Mouse (Mus musculus) adrenal gland, postnatal 36 days (tissue): Measurements from ENCODE around the gene Stxbp4. TPM values are rescaled to one million over a fixed set of nuclear protein-coding genes. Genes with fewer than 3 reads are reported as not detected.

ENCODE experiments used
- DNase-seq, 2 experiments: peaks; one replicate each; pipeline ENCODE4 v3.0.0; 2021; ENCODE audit warnings: mixed read lengths in 1 of 2
- long read RNA-seq, 2 experiments: library from polyadenylated mRNA; stranded (forward); transcript quantifications; one replicate each; pipeline ENCODE4 v2.0.0; 2021; ENCODE audit warnings: borderline sequencing depth in 2 of 2
- total RNA-seq, 2 experiments: library from RNA; stranded (reverse); gene quantifications; 2 replicates each; pipeline ENCODE4 v1.2.3; 2021

Gene Stxbp4
- total RNA-seq, result 10 to 100 TPM in 1 of 2 experiments, 1 to 10 TPM in 1; 9.1 to 11.4 TPM
- long read RNA-seq, experiment 1, full-length matches to known transcripts, result 1 of 3 reads
- long read RNA-seq, experiment 1, partial matches to known transcripts, result 1 of 3 reads
- long read RNA-seq, experiment 1, other reads (novel, unspliced or antisense), result 1 of 3 reads
- long read RNA-seq, experiment 2, partial matches to known transcripts, result 0 of 1 reads
- long read RNA-seq, experiment 2, other reads (novel, unspliced or antisense), result 1 of 1 reads

DNA sequence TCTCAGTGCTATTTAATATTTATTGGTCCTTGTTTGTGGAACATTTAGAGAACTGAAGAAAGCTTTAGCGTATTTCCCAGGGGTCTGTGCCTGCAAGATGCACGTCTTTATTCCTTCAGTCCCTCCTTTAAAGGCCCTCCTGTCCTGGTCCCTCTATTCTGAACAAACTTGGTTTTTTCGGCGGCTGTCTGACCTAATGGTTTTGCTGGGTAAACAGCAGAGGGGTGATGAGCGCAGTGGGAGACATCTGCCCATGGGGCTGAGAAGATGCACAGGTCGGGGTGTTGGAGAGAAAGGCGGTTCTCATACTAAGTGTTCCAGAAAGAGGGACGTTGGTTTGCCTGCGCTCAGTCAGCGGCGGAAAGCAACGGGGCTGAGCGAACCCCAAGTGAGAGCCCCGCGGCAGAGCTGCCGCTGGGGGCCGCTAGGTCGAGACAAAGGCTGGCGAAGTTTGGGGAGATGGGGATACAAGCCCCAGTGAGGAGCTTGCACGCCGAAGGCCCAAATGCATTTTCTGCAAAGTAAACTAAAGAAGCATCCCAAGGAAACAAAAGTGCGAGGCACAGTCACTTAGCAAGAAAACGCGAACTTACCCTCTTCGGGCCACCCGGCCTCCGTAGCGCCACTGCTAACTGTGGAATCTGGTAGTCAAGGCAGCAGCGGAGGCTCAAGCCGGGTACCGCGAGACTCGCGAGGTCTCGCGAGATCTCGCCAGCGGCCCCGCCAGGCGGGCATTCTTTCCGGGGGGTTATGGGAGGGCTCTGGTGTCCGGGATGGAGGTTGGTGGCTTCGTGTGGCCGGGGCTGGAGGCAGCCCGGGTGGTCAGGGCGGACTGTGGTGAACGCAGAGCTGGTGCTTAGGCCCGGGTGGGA, at the start of gene Stxbp4, which contains the start of gene Cox11:
Gene Stxbp4 (minus strand): TSS at position 645 of the 872 bp plus-strand sequence.
Gene Cox11 (plus strand): TSS at position 734 of the 872 bp plus-strand sequence.
- DNase-seq, result peak; percentile 94 to 96

DNA sequence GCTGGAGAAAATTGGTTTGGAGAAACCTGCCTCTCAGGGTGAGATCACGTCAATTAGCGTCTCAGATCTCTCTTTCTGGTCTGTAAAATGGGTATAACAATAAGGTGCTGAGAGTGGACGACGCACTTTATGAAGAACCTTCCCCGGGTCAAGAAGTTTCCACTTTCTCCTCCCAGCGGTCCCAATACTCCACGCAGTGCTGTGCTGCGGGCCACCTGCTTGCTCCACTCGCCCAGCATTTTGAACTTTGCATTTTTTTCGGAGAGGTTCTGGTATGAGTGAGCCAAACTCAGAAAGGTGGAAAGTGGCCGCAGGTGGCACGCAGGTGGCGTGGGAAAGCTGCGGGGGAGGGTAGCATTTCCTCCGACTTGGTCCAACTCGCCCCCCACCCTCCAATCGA, 49.2 kb upstream of the Stxbp4 start:
- peak in 1 of 2 experiments; percentile 21 for DNase-seq

DNA sequence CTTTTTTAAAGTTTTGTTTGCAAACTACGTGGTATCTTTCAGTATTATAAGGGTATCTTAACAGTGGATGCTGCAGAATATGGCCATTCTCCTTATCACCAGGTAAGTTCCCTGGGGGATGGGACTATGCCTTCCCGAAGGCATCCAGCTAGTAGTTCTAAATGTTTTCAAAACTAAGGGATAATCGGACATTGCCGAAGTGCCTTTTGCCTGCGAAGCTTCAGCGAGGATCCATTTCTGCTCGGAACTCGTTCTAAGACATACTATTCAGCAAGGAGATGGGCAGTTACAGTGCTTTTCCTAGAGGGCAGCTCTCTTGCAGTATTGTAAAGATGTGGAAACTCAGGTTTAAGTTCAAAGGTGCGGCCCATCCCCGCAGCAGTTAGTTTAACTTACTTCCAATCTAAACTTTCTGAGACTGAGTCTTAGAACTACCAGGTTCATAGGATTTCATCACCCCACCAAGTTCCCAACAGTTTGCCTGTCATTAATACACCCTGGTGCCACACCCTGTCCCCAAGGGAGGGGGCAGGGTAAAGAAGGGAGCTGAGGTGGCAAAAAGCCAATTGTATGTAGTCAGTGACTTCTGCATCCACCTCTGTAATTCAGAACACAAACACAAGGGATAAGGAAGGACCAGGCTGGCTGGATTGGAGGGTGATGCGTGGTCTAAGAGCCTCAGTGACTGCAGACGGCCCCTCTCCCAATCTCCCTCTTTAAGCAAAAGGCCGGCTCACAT, 48.6 kb upstream of the Stxbp4 start:
- DNase-seq, result no peak

DNA sequence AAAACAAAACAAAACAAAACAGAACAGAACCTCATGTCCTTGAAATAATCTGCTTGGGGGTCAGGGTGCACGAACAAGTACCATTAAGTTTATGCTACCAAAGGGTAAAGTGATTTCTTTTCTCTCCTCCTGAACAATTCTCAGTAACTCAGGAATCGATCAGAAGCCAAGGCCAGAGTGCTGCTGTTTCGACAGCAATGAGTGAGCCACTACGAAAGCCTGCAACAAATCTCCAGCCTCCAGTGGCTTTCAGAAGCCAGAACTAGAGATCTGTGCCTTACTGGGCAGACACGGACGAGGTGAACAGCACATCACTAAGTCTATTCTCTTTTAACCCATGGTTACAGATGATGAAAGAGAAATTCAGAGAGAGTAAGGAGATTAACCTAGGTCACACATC, 47.3 kb upstream of the Stxbp4 start:
- peak in 1 of 2 experiments; percentile 40 for DNase-seq

DNA sequence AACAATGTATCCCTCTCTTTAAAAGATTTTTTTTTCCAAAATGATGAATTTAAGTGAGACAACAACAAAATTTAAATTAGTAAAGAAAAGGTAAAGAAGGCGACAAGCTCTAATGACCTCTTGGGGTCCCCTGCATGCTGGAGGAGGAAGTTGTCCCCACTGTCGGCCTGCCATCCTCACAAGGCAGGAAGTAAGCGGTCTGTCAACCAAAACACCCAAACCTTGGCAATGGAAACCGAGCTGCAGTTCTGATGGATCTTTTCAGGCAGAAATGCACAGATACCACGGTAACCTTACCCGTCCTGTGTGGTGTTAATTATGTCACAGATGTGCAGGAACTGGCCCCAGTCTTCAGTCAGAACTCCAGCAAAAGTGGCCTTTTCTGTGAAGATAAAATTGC, 46.9 kb upstream of the Stxbp4 start:
- DNase-seq, result no peak

DNA sequence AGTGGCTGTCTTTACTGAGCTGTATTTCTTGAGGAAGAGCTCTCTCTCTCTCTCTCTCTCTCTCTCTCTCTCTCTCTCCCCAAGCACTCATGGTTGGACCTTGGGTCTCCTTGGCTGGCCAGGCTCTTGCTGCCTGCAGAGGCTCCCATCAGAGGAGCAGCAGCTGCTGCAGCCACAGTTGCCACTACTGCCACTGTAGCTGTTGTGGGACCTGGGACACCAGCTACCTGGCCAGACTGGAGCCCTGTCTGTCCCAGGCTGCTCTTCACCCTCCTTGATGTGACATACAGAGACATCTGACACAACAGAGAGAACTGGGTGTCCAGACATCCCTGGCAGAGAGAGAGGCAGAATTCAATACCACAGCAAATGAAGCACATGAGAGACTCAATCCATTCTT, 43.3 kb upstream of the Stxbp4 start:
- DNase-seq, result no peak

DNA sequence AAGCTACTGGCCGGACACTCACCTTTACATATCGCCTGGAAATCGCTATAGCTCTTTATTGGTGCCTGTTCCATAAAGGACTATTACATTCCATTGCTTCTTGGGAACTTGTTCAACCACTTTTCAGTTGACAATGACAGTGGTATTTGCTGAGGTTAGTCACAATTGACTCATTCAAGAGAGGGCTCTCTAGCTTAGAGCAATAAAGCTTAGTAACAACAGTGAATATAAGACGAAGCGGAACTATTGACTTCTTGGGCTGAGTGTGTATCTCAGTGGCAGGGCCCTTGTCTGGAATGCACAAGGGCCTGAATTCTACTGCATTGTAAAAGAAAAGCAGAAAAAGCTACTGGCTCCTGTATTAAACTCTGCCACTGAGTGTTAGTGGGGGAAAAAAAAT, 40.7 kb upstream of the Stxbp4 start:
- DNase-seq, result no peak

DNA sequence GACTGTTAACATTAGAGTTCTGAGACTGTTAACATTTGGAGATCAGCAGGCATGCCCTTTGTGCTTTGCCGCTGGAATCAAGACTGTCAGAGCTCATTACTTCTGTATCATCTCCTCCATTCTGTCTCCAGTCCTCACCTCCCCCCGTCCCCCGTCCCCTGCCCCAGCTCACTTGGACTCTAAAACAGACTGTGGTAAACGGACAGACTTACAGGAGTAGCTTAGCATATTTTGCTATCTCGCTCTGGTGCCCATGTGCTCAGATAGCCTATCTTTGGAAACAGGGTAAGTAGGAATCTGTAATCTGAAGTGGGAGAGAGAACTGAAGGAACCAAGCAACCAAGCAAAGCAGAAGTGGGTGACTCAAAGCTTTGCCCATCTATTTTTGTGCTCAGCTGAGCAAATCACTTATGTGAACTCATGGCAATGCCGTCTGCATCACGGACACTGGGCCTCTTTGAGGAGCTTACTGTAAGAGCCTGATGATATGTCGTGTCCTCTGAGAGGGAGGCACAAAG, 39.9 kb upstream of the Stxbp4 start:
- DNase-seq, result no peak

DNA sequence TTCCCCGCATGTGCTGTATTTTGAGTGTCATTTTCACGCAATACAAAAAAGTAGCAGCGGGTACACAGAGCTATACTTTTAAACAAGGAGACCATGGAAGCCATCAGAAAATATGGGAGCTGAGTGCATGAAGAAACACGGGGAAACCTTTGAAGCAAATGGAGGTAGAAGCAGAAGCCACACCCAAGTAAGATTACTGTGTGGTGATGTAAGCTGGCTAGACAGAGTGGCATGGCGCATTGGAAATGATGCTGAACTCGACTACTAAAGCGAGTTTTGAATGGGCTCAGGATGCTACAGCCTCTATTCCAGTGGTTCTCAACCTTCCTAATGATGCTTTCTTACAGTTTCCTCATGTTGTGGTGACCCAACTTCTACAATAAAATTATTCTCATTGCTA, 39.1 kb upstream of the Stxbp4 start:
- no peak for DNase-seq

DNA sequence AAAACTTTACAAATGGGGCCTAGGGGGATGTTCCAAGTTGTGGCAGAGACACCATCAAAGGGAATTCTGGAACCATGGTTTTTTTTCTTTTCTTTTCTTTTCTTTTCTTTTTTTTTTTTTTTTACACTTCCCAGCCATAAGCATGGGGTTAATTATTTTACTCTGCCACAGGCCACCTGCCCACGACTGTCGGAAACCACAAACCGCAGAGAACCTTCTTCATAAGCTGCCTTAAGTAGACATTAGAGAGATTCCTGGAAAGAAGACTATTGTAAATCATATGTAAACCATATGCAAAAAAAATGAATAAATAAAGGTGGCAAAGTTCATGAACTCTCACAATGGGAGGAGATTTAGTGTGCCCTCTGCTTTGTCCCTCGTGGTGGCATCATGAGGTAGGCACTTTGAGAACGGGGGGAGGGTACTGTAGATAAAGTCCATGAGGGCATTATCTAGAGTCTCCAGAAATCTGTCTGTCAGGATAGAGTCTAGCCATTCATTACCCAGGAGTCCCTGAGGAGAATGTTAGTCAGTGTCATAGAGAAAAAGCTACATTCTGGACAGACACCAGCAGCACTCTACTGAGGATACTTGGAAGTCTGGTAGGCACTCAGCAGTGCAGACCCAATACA, 37.7 kb upstream of the Stxbp4 start:
- DNase-seq, result no peak

DNA sequence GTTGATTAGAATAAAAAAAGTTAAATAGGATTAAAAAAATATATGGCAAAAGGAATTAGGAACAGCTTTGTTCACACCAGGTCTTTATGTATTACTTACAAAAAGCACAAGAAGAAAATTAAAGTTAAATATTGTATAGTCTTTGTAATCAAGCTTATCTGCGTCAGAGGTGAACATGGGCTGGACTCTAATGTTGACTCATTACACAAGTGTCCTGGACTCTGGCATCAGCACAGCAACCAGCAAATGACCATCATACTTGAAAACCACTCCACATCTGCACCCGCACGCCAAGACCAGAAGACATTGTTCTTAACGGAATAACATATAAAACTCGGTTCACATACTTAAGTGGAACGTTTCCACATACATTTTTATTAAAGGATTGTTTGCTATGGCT, 29.4 kb upstream of the Stxbp4 start:
- DNase-seq, result peak in 1 of 2 experiments; percentile 17

DNA sequence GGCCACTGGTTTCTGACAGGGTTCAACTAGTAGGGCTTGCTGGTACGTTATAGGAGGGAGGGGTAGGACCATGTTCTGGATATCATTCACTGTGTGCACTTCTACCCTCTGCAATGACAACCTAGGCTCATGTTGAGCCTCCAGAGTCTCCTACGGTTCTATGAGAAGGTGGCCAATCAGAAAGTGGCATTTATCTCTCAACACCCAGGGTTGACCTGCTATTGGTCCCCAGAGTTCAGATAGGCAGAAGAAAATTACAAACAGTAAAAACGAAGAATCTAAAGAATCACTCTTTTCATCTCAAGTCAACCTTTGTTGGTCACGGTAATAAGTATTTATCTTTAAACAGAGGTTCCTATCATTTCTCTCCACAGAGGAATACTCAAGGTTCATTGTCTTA, 29.0 kb upstream of the Stxbp4 start:
- no peak for DNase-seq

DNA sequence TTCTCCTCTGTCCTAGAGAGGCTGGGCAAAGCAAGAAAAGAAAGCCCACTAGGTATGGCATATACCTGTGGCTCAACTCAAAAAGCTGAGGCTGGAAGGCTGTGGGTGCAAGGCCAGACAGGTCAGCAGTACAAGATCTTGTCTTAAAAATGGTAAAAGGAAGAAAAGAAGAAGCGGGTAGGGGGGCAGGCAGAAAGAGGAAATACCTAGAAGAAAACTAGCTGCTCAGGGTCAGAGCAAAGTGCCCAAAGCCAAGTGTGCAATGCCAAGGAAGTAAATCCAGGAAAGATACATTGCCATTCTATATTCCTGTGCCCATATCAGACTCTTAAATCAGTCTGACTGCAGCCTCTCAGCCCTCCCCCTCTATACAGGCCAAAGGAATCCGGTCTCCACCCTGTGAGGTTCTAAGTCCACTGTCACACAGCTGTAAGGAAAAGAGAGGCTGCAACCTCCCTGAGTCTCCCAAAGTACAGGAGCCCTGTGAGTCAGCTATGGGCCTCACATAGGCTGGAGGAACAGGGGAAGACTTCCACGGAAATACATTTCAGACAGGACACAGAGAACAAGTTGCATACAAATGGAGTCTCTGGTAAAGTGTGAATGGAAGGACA, 28.4 kb upstream of the Stxbp4 start:
- no peak for DNase-seq

DNA sequence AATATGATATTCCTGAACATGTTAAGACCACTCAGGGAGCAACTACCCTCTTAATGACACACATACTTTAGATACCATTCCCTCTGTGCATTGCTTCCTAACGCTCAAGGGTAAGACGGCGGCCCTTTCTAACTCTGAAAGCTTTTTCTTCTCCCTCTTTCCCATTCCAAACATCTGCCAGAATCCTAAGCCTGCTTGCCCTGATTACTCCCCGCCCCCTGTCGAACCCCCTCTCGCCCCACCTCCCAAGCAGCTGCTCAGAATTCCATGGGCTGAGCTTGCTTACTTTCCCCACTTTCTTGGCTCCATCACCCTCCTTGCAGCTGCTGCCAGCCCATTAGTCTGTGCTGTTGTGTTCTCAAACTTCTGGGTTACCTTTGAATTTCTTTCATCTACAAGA, 27.3 kb upstream of the Stxbp4 start:
- no peak for DNase-seq

DNA sequence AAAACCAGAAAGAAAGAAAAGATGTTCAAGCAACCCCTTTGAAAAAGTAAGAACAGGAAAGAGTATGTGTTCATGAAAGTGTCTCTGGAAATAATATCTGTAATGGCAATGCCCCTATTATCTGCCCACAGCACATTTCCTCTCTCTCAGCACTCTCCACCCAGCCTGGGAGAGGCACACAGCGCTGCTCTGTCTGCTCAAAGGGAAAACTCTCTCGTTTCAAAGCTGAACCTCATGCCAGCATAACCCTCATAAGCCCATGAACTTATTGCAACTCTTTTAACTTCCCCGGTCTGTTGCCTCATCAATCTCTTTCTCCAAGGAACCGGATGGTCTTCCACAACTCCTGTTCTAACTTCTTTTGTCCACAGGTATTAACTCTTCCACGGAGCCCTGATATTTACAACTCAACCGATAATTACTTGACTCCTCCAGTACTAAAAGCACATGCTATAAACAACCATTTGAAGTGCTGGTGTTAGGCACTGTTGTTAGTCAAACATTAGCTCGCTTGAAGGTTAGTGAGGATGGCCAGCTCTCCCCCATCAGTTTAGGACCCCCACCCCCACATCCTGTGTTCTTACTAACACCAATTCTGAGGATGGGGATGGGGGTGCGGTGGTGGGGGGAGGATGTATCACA, 26.6 kb upstream of the Stxbp4 start:
- no peak for DNase-seq

DNA sequence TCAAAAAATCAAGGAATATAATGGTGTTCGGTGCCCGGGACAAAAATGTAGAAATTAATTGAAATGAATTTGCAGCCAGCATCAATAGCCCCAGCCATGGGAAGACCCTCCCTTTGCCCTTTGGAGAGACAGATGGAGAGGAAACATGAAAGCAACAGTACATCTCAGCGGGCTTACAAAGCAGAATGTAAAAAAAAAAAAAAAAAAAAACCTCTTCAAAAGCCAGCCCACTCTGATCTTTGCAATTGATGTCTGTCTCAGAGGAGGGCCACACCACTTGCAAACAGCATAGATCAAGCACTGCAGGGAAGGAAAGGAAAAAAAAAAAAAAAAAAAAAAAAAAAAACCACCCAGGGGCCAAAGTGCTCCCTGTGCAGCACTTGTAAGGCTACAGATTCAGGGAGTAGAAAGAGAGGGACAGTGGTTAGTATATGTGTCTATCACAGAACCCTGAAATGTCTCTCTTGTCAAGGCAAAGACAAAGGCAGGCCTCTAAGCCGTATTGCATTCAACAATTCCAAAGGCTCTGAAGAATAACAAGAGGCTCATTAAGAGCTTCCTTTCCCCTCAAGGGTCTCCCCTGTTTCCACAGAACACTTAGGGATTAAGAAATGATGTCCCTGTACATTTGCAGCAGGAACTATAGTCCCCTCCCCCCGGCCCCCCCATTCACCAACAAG, 25.9 kb upstream of the Stxbp4 start:
- no peak for DNase-seq

DNA sequence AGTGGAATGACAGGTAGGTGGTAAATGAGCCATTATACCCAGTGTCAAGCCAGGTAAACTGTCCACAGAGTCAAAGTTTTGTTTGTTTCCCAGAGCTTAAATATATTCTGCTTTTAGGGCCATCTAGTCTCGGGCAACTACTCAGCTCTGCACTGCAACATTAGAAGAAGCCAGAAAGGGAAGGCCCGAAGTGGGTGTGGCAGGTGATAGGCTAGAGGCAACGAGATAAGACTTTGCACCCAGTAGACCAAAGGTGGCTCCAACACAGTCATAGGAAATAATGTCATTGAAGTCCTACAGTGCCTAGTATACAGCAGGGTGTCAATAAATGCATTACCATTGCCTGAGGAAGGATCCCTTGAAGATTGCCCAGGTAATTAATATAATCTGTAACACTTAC, 25.2 kb upstream of the Stxbp4 start:
- no peak for DNase-seq

DNA sequence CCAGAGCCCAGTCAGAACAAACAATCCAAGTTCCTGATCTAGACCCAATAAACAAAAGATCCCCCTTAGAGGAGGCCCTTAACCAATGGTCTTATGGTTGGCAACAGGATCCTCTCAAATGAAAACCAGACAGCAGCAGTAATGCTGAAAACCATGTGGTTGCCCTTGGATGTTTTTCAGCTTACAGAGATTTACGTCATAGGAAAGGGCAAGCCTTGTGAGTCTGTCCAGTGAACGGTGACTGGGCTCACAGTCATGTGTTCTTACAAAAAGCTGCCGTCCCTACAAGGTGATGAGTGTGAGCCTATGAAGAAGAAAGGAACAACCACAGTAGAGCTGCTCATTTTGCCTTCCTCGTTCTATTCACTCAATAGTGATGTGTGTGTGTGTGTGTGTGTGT, 22.8 kb upstream of the Stxbp4 start:
- peak; percentile 34 to 35 for DNase-seq

DNA sequence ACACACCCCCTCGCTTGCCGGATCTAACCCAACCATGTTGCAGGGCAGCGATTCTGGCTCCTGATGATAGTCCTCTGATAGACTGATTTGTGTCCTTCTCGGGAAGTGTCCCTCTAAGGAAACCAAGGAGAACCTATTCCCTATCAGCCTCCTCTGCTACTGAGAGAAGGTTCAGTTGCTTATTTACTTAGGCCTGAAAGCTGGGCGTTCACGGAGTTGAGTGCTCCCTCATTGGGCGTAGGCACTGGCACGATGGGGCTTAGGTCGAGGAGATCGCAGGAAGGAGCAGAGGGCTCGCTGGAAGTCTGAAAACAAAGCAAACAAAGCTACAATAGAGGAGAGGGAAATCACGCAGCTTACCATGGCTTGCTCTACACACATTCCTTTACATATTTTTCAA, 19.6 kb upstream of the Stxbp4 start:
- DNase-seq, result no peak

DNA sequence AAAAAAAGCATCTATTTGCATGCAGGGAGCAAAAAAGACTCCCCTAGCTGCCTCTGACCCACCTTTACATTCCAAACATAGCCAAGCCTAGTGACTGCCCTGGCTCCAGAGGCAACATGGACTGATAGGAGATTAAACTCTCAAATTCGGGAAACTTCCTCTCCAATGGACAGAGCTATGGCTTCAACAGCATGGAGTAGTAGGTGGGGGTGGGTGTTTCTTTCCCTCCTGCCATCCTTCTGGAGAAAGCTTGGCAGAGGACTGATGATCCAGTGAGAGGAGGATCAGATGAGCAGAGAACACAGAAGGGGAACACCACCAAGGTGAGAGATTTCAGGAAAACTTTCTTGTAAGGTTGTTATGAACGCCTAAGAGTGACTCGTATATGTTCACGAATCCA, 14.7 kb upstream of the Stxbp4 start:
- DNase-seq, result no peak
